Mouse (Mus musculus): ENCODE measurements around the gene Mthfs.

DNA sequence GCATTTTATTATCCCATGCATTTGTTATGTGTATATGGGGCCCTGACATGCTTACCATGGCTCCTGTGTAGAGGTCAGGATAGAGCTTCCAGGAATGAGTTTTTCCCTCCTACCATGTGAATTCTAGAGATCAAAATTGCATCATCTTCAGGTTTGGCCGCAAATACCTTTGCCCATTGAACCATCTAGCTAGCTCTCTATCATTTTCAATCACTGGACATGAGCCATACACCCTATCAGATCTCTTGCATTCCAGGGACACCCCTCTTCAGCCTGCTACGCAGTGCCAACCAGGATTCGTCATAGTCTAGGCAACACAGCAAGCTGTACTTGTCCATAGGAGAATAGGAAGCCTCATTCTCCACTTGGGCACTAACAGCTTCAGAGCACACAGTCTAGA is 53.5 kb downstream of the Mthfs start:
- TF ChIP-seq POLR2A (IDR thresholded peaks at IDR 0.05; ENCODE audit: control insufficient read depth, low read depth, low read length) = no peak
- no peak for TF ChIP-seq CTCF (IDR thresholded peaks at IDR 0.05; ENCODE audit: control insufficient read depth, insufficient read depth, insufficient replicate concordance, low read depth, low read length)

All from testis, adult 2 months (tissue).